Mouse (Mus musculus): ENCODE measurements at regions not wholly inside any gene's neighbourhood (a gene's known extent, or its start where the extent isn't known, plus 50 kb on each side); places are given as distances from the start of the nearest gene placed in this dataset.

DNA sequence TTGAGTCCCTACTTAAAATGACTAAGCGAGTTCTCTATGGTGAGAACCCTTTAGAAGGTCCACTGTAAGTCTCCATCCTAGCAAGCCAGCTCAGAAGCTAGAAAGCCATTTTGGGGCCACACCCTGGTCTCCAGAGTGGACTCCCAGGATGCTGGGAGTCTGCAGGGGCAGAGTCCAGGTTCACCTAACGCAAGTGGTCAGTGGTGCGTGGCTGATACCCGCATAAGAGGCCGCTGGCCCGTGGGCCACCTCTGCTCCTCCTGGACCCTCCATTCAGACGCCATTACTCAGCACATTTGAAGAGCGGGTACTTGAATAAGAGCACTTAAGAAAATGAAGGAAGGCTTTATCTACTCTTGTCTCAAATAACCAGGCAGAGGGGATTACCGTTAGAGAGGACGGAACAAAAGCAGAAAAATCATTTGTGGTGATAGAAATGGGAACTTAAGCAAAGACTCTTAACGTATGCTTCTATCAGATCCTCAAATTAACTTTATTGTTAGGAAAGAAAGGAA is 504.4 kb downstream of the Irx1 start:
- Histone ChIP-seq H3K4me1 (replicated peaks) (peaks cover 24% of the 10 kb centered on the region), H3K9me3 (no peaks in the 10 kb centered on the region), H3K36me3 (no peaks in the 10 kb centered on the region), H3K27me3 (peaks cover 53% of the 10 kb centered on the region), H3K9ac (replicated peaks) (peak overlapping the region; percentile 39; the same call in 1 of the 2 replicates), H3K4me3 (replicated peaks) (peak overlapping the region; percentile 16; the same call in 1 of the 2 replicates), H3K4me2 (replicated peaks) (peak overlapping the region; percentile 53), H3K27ac (peak overlapping the region; percentile 83)
- 6% methylated on average over 11 of the region's 11 CpGs for WGBS
- peak; percentile 44; the same call in 1 of the 2 replicates for ATAC-seq

DNA sequence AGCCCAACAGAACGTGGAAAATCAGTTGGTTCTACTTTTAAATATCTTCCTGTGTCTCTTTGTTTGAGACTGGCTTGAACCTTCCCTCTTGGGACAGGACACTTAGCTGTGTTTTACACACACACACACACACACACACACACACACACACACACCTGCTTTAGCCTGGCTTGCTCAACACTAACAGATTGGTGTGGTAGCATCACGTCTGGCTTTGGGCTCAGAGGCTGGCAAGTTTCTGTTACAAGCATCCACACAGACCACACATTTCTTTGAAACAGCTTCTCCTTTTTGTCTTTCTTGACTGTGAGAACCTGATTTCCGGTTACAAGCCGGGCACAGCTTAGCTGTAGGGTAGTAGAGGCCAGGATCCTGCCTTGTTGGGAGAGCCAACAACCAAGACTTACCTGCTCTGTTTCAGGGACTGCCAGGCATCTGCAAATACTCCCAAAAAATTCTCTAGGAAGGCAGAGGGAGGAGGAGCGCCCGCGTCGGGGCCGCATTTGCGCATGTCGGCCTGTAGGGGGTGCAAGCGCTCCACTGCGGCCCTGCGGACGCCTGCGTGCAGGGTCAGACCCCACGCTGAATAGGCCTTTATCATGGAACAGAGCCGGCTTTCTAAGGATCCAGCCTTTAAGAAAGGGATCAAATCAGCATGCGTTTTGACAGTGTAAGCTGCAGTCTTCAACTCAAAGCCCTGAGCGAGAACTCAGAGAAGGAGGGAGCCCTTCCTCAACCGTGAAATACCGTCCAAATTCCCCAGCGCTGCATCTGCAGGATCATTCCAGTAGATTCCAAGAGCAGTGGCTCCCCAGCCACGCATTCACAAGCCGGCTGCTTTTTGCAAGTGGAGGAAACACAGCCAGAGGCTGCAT is 505.2 kb downstream of the Irx1 start:
- H3K27ac ChIP-seq = peak overlapping the region; percentile 83
- WGBS = 2% methylated on average over 25 of the region's 25 CpGs
- peak overlapping the region; percentile 39; the same call in 1 of the 2 replicates for H3K9ac ChIP-seq (replicated peaks)
- H3K4me1 ChIP-seq (replicated peaks) = peaks cover 24% of the 10 kb centered on the region
- peak overlapping the region; percentile 16; the same call in 1 of the 2 replicates for H3K4me3 ChIP-seq (replicated peaks)
- H3K27me3 ChIP-seq = peaks cover 55% of the 10 kb centered on the region
- peak; percentile 92 for ATAC-seq
- H3K36me3 ChIP-seq = no peaks in the 10 kb centered on the region
- peak overlapping the region; percentile 53 for H3K4me2 ChIP-seq (replicated peaks)
- no peaks in the 10 kb centered on the region for H3K9me3 ChIP-seq

DNA sequence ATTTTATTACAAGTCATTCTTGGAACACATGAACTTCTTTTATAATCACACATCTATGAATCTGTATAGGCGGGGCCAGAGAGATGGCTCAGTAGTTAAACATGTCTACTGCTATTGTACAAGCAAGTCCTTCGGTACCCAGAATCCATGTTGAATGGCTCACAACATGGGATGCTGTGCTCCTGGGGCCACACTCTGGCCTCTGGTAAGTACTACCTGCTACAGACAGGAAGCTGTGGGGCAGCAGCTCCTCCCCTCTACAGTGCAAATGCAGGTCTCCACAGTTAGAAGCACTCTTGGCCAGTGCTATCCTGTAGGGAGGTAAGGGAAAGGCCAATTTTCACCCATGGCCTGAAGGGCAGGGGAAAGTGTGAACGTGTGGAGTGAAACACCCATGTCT is 506.0 kb downstream of the Irx1 start:
- Histone ChIP-seq H3K4me3 (replicated peaks) (no peak overlapping the region), H3K36me3 (no peaks in the 10 kb centered on the region), H3K9ac (replicated peaks) (no peak overlapping the region), H3K9me3 (no peaks in the 10 kb centered on the region), H3K4me2 (replicated peaks) (no peak overlapping the region), H3K27me3 (peaks cover 48% of the 10 kb centered on the region), H3K27ac (no peak overlapping the region), H3K4me1 (replicated peaks) (peaks cover 24% of the 10 kb centered on the region)
- 78% methylated on average over 3 of the region's 3 CpGs for WGBS
- ATAC-seq = no peak

DNA sequence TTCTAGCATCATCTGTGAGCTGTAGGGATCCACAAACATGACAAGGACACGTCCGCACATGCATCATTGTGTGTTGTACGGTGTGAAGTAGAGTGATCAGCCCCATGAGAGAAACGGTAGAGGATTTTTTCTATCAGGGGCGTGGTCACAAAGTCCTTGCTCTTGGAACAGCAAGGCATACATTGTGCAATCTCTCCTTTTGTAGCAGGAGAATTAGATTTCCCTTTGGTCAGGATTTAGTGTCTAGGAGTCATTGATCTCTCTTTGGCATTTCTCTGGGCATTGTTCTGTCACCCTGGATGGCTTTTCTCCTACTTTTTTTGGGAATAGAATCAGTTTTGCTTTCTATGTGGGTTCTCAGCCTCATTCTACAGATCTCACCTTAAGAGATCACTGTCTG is 511.3 kb downstream of the Irx1 start:
- H3K4me1 ChIP-seq (replicated peaks) = no peaks in the 10 kb centered on the region
- H3K4me3 ChIP-seq (replicated peaks) = no peak overlapping the region
- peaks cover 33% of the 10 kb centered on the region for H3K27me3 ChIP-seq
- WGBS = 84% methylated on average over 5 of the region's 5 CpGs
- no peaks in the 10 kb centered on the region for H3K9me3 ChIP-seq
- H3K36me3 ChIP-seq = no peaks in the 10 kb centered on the region
- no peak overlapping the region for H3K4me2 ChIP-seq (replicated peaks)
- H3K27ac ChIP-seq = no peak overlapping the region
- ATAC-seq = no peak
- H3K9ac ChIP-seq (replicated peaks) = no peak overlapping the region

DNA sequence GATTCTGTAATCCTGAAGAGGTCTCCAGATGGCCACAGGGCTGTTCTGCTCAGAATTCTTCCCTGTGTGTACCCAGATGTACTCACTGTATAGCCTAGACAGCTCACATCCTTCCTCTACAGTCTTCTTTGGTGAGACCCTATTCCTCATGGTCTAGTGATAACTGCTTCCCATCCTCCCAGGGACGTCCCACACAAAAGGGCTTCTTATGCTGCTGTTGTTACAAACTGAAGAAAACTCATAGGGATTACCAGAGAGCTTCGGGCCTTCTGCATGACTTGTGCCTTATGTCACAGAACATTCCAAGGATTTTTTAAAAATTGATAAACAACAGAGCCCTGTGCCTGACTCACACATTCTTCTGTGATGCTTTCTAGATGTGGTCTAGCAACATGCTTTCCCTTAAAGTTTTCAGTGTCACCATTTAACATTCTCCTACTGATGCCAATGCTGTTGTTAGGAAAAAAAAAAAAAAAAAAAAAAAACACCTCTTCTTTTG is 525.9 kb downstream of the Irx1 start:
- Histone ChIP-seq H3K4me2 (replicated peaks) (no peak overlapping the region), H3K36me3 (no peaks in the 10 kb centered on the region), H3K9me3 (no peaks in the 10 kb centered on the region), H3K27ac (no peak overlapping the region), H3K9ac (replicated peaks) (no peak overlapping the region), H3K27me3 (no peaks in the 10 kb centered on the region), H3K4me1 (replicated peaks) (no peaks in the 10 kb centered on the region), H3K4me3 (replicated peaks) (no peak overlapping the region)
- WGBS = 42% methylated on average over 2 of the region's 2 CpGs
- no peak for ATAC-seq

DNA sequence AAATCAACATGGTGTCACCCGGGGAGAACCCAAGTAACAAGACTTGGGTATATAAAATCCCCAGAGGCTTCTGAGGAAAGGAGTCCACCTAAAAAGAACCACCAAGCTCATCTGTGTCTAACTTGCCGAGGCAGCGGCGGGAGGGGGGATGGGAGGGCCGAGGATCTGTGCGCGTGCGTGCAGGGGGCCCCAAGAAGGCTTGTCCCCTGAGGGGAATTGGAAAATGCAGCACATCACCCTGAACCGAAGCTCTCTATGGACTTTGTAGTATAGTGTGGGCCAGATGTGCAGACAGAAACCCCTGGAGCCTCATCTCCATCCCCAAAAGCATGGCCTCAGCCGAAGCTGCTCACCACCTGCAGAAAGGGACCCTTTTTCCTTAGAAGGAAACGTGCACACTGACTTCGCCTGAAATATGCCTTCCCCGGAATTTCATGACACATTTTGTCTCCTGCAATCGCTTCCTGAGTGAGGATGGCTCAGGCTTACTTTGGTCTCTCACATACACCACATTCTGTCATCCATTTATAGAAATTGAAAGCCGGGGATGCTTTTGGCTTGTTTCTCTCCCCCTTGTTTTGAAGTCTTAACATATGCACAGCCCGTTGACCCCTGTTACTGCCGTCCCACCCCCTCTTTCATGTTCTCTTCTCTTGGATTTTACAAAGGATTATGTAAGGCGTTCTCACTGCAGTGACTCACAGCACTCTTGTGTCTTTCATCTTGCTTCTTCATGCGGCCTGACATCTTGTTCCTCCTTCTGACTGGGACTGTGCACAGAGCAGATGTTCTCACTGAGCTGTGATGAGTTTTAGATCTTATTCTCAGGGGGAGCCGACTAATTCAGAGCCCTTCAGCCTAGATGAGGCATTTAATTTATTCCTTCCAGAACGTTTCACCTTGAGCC is 559.6 kb downstream of the Irx1 start:
- Histone ChIP-seq H3K36me3 (no peaks in the 10 kb centered on the region), H3K9ac (replicated peaks) (no peak overlapping the region), H3K4me2 (replicated peaks) (0 out of 2 replicates have a peak overlapping the region, but pooled peaks have one; percentile 1), H3K27me3 (no peaks in the 10 kb centered on the region), H3K9me3 (no peaks in the 10 kb centered on the region), H3K4me3 (replicated peaks) (no peak overlapping the region), H3K27ac (no peak overlapping the region), H3K4me1 (replicated peaks) (peaks cover 11% of the 10 kb centered on the region)
- peak; percentile 72; the same call in 1 of the 2 replicates for ATAC-seq
- WGBS = 35% methylated on average over 21 of the region's 21 CpGs

DNA sequence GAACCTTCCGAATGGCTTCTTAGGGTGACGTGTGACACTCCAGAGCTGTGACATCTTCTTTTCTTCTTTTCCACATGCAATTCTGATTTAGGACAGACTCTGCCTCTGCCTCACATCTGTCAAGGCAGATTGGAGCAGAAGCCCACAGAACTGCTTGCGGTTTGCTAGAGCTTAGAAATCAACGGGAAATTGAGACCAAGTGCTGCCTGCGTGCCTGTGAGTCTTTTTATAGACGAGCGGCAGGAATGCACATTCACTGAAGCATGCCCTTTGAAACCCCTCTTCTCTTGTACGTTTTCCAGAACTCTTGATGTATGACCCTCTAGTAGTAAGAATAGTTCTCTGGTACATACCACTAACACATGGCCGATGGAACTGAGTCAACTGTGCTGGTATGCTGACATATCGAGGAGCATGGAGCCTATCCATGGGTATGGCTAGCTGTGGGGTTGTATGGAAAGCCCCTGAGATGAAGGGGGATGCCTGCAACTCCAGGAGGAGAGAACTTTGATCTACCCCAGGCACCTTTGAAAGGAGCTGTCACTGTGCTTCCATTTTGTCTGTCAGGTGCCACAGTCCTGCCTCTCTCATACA is 552.2 kb upstream of the Adamts16 start:
- Histone ChIP-seq H3K9me3 (no peaks in the 10 kb centered on the region), H3K4me2 (replicated peaks) (no peak overlapping the region), H3K9ac (replicated peaks) (no peak overlapping the region), H3K4me3 (replicated peaks) (no peak overlapping the region), H3K27ac (no peak overlapping the region), H3K36me3 (no peaks in the 10 kb centered on the region), H3K4me1 (replicated peaks) (no peaks in the 10 kb centered on the region), H3K27me3 (peaks cover 3% of the 10 kb centered on the region; the same call in 1 of the 2 replicates)
- ATAC-seq = no peak
- 79% methylated on average over 10 of the region's 10 CpGs for WGBS

DNA sequence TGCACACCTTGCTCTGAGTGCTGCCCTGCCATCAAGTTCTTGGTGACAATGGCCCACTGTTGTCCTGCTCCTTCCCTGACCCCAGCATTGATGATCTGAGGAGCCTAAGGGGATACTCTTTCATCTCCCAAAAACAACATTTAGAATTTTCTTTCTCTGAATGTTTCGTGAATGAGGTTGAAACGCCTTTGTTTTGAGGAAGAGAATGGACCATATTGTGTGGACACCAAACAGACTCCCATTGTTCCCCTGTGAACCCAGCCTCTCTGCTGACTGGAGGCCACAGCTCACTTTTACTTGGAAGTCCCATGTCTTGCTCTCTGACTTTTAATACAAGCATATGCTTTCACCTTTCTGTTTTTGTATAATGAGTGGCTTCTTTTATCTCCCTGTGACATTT is 537.0 kb upstream of the Adamts16 start:
- ATAC-seq = no peak
- Histone ChIP-seq H3K9me3 (no peaks in the 10 kb centered on the region), H3K27me3 (0 out of 2 replicates have a peak, but pooled peaks cover 4% of the 10 kb centered on the region), H3K4me2 (replicated peaks) (no peak overlapping the region), H3K27ac (no peak overlapping the region), H3K9ac (replicated peaks) (no peak overlapping the region), H3K4me3 (replicated peaks) (no peak overlapping the region), H3K36me3 (no peaks in the 10 kb centered on the region), H3K4me1 (replicated peaks) (peaks cover 6% of the 10 kb centered on the region)
- WGBS = 55% methylated on average over 2 of the region's 2 CpGs

DNA sequence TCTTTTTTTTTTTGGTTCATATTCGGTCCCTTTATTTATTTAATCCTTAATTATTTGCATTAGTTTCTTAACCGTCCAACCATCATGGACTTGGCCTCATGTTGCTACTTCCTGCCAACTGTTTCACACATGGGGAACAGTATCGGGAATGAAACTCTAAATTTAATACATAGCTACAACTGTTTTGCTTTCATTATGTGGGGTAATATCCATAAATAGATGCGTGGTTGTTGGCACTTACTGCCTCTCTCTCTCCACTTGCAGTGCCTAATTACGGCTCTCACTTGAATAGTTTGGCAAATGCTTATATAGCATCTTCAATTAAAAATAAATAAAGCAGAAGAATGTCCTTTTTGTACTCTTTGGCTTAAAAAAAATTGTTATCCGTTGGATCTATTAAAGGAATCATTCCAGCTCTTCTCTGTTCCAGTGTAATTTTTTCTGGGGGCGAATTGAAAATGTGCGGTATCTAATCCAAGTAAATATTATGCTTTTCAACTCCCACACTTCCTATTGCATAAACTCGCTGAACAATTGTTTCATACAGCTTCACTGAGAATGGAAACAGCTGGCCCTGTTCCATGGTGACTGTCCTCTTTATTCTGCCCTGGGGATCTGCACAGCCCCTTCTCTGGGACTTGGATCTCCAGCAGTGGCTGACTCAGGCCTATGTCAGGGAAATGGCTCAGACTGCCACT is 534.4 kb upstream of the Adamts16 start:
- no peak overlapping the region for H3K27ac ChIP-seq
- H3K9me3 ChIP-seq = no peaks in the 10 kb centered on the region
- no peak for ATAC-seq

DNA sequence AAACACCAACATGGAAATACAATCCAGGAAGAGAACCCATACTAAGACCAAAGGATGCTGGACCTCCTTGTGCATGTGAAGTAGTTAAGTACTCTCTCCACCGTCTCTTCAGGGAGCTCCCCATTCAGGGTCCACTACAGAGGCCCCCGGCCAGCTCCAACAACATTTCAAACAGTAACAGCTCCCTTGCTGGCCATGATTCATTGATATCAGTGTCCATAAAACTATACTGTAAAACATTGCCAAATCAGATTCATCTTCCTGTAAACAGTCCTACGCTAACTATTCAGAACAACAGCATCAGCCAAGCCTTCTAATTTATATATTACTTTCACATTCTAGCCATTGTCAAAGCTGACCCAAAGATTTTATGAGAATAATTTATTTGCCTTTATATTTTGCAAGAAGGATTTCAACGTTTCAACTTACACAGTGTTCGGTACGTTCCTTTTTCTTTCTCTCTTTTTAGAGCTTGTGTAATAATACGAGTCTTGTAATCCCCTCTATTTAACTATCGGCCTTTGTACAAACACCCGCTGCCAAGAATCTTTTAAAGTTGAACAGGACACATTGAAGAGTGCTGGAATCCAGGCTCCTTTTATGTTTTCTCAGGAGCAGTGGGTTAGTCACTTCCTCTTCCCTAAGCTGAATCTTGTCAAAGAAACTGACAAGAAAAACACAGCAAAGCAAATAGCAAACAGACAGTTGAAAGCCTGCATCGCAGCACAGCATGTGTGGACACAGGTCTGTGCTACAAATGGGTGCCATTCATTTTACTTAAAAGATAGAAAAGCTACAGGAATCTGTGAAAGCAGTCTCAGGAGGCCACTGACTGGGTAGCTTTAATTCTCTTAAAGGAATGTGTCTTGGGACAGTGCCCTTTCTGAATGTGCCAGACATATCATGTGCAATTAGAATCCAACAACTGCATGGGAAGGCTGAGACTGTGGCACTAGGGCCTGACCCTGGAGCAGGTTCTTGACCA is 531.4 kb upstream of the Adamts16 start:
- Histone ChIP-seq H3K4me1 (replicated peaks) (peaks cover 14% of the 10 kb centered on the region), H3K27ac (no peak overlapping the region), H3K27me3 (peaks cover 4% of the 10 kb centered on the region; the same call in 1 of the 2 replicates), H3K4me2 (replicated peaks) (no peak overlapping the region), H3K9ac (replicated peaks) (no peak overlapping the region), H3K9me3 (no peaks in the 10 kb centered on the region), H3K36me3 (no peaks in the 10 kb centered on the region), H3K4me3 (replicated peaks) (no peak overlapping the region)
- 31% methylated on average over 10 of the region's 10 CpGs for WGBS
- no peak for ATAC-seq

More for the DNA sequence above, 534.4 kb upstream of the Adamts16 start:
- Histone ChIP-seq H3K36me3 (no peaks in the 10 kb centered on the region), H3K4me3 (replicated peaks) (no peak overlapping the region), H3K4me2 (replicated peaks) (no peak overlapping the region), H3K4me1 (replicated peaks) (peaks cover 14% of the 10 kb centered on the region), H3K9ac (replicated peaks) (no peak overlapping the region), H3K27me3 (peaks cover 4% of the 10 kb centered on the region; the same call in 1 of the 2 replicates)
- 62% methylated on average over 9 of the region's 9 CpGs for WGBS
